11 mouse cellular contexts compared by ENCODE assay signal in the genomic region with DNA sequence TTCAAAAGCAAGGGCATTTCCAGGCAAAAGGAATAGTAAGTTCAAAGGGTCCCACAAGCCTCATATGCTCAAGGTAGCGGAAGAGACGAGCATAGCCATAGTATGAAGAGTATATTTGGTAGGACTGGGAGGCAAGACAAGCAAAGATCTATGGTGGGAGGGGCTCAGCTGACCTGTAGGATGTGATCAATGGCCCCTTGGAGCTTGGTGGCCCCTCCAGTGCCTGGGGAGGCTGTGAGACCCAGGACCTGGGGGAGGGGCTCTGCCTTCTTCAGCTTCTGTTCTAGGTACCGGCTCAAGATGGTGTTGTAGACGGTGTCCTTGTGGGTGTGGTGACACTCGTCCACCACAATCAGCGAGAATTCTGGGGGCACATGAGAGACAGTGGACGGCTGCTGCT. TPM values are rescaled to one million over a fixed set of nuclear protein-coding genes. Genes with fewer than 3 reads are reported as not detected.
DNase-seq lines count a peak whose midpoint lies in the region; ATAC-seq and TF ChIP-seq lines count a peak whose summit lies in the region.
"Had no signal": no experiment of that assay in that cellular context is flagged by ENCODE, and none has a peak within 500 bp of the region (broad histone marks: within the 10 kb centered on the region; RNA-seq: fewer than 3 reads in every experiment).

No protein-coding gene starts in this region.

- TF ChIP-seq CTCF in lung, embryonic 14.5 days (IDR thresholded peaks at IDR 0.05; ENCODE audit: low read depth): no peak

- H3K4me2 ChIP-seq in forebrain, embryonic 12.5 days: peak overlapping the region; percentile 29
- no peak overlapping the region for H3K4me2 ChIP-seq in forebrain, embryonic 15.5 days (replicated peaks)
- H3K4me2 ChIP-seq in lung, embryonic 14.5 days: peak overlapping the region; percentile 46
- H3K4me2 ChIP-seq in hindbrain, embryonic 15.5 days: peak overlapping the region; percentile 25; the same call in 1 of the 2 replicates

- H3K27me3 ChIP-seq in forebrain, embryonic 12.5 days: peaks cover 9% of the 10 kb centered on the region; the same call in 1 of the 2 replicates
- H3K27me3 ChIP-seq in forebrain, embryonic 15.5 days: no peaks in the 10 kb centered on the region
- no peaks in the 10 kb centered on the region for H3K27me3 ChIP-seq in lung, embryonic 14.5 days (ENCODE audit: insufficient read depth, low read length)
- 0 out of 2 replicates have a peak, but pooled peaks cover 5% of the 10 kb centered on the region for H3K27me3 ChIP-seq in hindbrain, embryonic 15.5 days

- peak; percentile 14; the same call in 1 of the 2 replicates for ATAC-seq in forebrain, embryonic 12.5 days (ENCODE audit: low FRiP score)
- ATAC-seq in forebrain, embryonic 15.5 days (replicated peaks): no peak
- ATAC-seq in lung, embryonic 14.5 days (ENCODE audit: insufficient read depth): peak; percentile 10; the same call in 1 of the 2 replicates
- no peak for ATAC-seq in hindbrain, embryonic 15.5 days (ENCODE audit: low FRiP score, low read depth)
- ATAC-seq in megakaryocyte-erythroid progenitor cell, adult 5-6 weeks (replicated peaks; ENCODE audit: low FRiP score, low TSS enrichment, poor library complexity, severe bottlenecking): peak; percentile 22
- ATAC-seq in cerebellum, adult (ENCODE audit: insufficient number of reproducible peaks, low FRiP score, low TSS enrichment): no peak

- H3K4me1 ChIP-seq in forebrain, embryonic 12.5 days: peaks cover 6% of the 10 kb centered on the region
- H3K4me1 ChIP-seq in forebrain, embryonic 15.5 days: peaks cover 9% of the 10 kb centered on the region; the same call in 1 of the 2 replicates
- 0 out of 2 replicates have a peak, but pooled peaks cover 2% of the 10 kb centered on the region for H3K4me1 ChIP-seq in lung, embryonic 14.5 days (ENCODE audit: insufficient read depth)
- H3K4me1 ChIP-seq in hindbrain, embryonic 15.5 days (replicated peaks): peaks cover 10% of the 10 kb centered on the region

- no peaks in the 10 kb centered on the region for H3K9me3 ChIP-seq in forebrain, embryonic 12.5 days
- no peaks in the 10 kb centered on the region for H3K9me3 ChIP-seq in forebrain, embryonic 15.5 days
- H3K9me3 ChIP-seq in lung, embryonic 14.5 days (ENCODE audit: low read depth, low read length): no peaks in the 10 kb centered on the region
- H3K9me3 ChIP-seq in hindbrain, embryonic 15.5 days: no peaks in the 10 kb centered on the region

- peaks cover 37% of the 10 kb centered on the region for H3K36me3 ChIP-seq in forebrain, embryonic 12.5 days (replicated peaks)
- H3K36me3 ChIP-seq in forebrain, embryonic 15.5 days: peaks cover 27% of the 10 kb centered on the region
- peaks cover 39% of the 10 kb centered on the region for H3K36me3 ChIP-seq in lung, embryonic 14.5 days (ENCODE audit: insufficient read depth)
- peaks cover 27% of the 10 kb centered on the region for H3K36me3 ChIP-seq in hindbrain, embryonic 15.5 days

- no peak overlapping the region for H3K27ac ChIP-seq in forebrain, embryonic 12.5 days
- H3K27ac ChIP-seq in forebrain, embryonic 15.5 days (replicated peaks): no peak overlapping the region
- H3K27ac ChIP-seq in lung, embryonic 14.5 days (ENCODE audit: low read depth): no peak overlapping the region
- no peak overlapping the region for H3K27ac ChIP-seq in hindbrain, embryonic 15.5 days (replicated peaks)

- DNase-seq in lung, embryonic 14.5 days: no peak
- no peak for DNase-seq in lung, postnatal 10 days
- no peak for DNase-seq in thymus, postnatal 10 days (ENCODE audit: low spot score in 2 of 2)

- no peak overlapping the region for H3K9ac ChIP-seq in forebrain, embryonic 12.5 days
- no peak overlapping the region for H3K9ac ChIP-seq in forebrain, embryonic 15.5 days (replicated peaks)
- no peak overlapping the region for H3K9ac ChIP-seq in lung, embryonic 14.5 days
- no peak overlapping the region; the same call in 1 of the 2 replicates for H3K9ac ChIP-seq in hindbrain, embryonic 15.5 days

- 53% methylated on average over 7 of the region's 7 CpGs for WGBS in forebrain, embryonic 12.5 days
- WGBS in forebrain, embryonic 15.5 days: 60% methylated on average over 7 of the region's 7 CpGs
- WGBS in lung, embryonic 14.5 days: 45% methylated on average over 7 of the region's 7 CpGs
- 46% methylated on average over 7 of the region's 7 CpGs for WGBS in hindbrain, embryonic 15.5 days

- H3K4me3 ChIP-seq in forebrain, embryonic 12.5 days (replicated peaks): no peak overlapping the region
- H3K4me3 ChIP-seq in forebrain, embryonic 15.5 days: no peak overlapping the region
- no peak overlapping the region; the same call in 1 of the 2 replicates for H3K4me3 ChIP-seq in lung, embryonic 14.5 days (ENCODE audit: low read depth, low read length)
- H3K4me3 ChIP-seq in hindbrain, embryonic 15.5 days: no peak overlapping the region

RNA-seq across cellular contexts. Expression of gene Dhx58, which starts 1.2 kb away (rescaled TPM):
- 2.1 and 2.6 TPM in 2 replicates for polyA plus RNA-seq in forebrain, embryonic 12.5 days (2016; fragmentation: Nextera tagmentation; extraction: Ambion mirVana)
- 1.4 and 2.4 TPM in 2 replicates for polyA plus RNA-seq in forebrain, embryonic 15.5 days (2015; fragmentation: Nextera tagmentation; extraction: Ambion mirVana)
- polyA plus RNA-seq in lung, embryonic 14.5 days (2014; fragmentation: Nextera tagmentation; extraction: Ambion mirVana): 3.1 and 3.3 TPM in 2 replicates
- polyA plus RNA-seq in hindbrain, embryonic 15.5 days (2015; fragmentation: Nextera tagmentation; extraction: Ambion mirVana): 3.0 and 3.1 TPM in 2 replicates
- total RNA-seq in megakaryocyte-erythroid progenitor cell, adult 5-6 weeks (2014; fragmentation: Nextera tagmentation): 14.2 and 16.4 TPM in 2 replicates
- 11.8 and 12.9 TPM in 2 replicates for total RNA-seq in megakaryocyte-erythroid progenitor cell, adult 5-6 weeks (2017)

RNA-seq across cellular contexts. Expression of gene Kat2a, which starts 9.4 kb away (rescaled TPM):
- 65.2 and 65.7 TPM in 2 replicates for polyA plus RNA-seq in forebrain, embryonic 12.5 days (2016; fragmentation: Nextera tagmentation; extraction: Ambion mirVana)
- 53.1 and 54.4 TPM in 2 replicates for polyA plus RNA-seq in forebrain, embryonic 15.5 days (2015; fragmentation: Nextera tagmentation; extraction: Ambion mirVana)
- polyA plus RNA-seq in lung, embryonic 14.5 days (2014; fragmentation: Nextera tagmentation; extraction: Ambion mirVana): 68.9 and 73.6 TPM in 2 replicates
- 67.2 and 74.0 TPM in 2 replicates for polyA plus RNA-seq in hindbrain, embryonic 15.5 days (2015; fragmentation: Nextera tagmentation; extraction: Ambion mirVana)
- total RNA-seq in megakaryocyte-erythroid progenitor cell, adult 5-6 weeks (2014; fragmentation: Nextera tagmentation): 60.8 and 61.6 TPM in 2 replicates
- total RNA-seq in megakaryocyte-erythroid progenitor cell, adult 5-6 weeks (2017): 15.2 and 30.5 TPM in 2 replicates

RNA-seq across cellular contexts. Expression of gene Zfp385c, which starts 10.7 kb away (rescaled TPM):
- 0.12 and 0.61 TPM in 2 replicates for polyA plus RNA-seq in forebrain, embryonic 12.5 days (2016; fragmentation: Nextera tagmentation; extraction: Ambion mirVana)
- polyA plus RNA-seq in forebrain, embryonic 15.5 days (2015; fragmentation: Nextera tagmentation; extraction: Ambion mirVana): 0.23 and 0.31 TPM in 2 replicates
- polyA plus RNA-seq in lung, embryonic 14.5 days (2014; fragmentation: Nextera tagmentation; extraction: Ambion mirVana): not detected in 2 replicates
- 0.82 and 0.94 TPM in 2 replicates for polyA plus RNA-seq in hindbrain, embryonic 15.5 days (2015; fragmentation: Nextera tagmentation; extraction: Ambion mirVana)
- total RNA-seq in megakaryocyte-erythroid progenitor cell, adult 5-6 weeks (2014; fragmentation: Nextera tagmentation): not detected in 2 replicates
- total RNA-seq in megakaryocyte-erythroid progenitor cell, adult 5-6 weeks (2017): not detected in 2 replicates
- total RNA-seq: neutrophil, adult 5-6 weeks had no signal

RNA-seq across cellular contexts. Expression of gene Hspb9, which starts 10.7 kb away (rescaled TPM):
- polyA plus RNA-seq in forebrain, embryonic 12.5 days (2016; fragmentation: Nextera tagmentation; extraction: Ambion mirVana): 0.52 TPM in 1 of 2 replicates, not detected in the other
- polyA plus RNA-seq in forebrain, embryonic 15.5 days (2015; fragmentation: Nextera tagmentation; extraction: Ambion mirVana): 0.24 and 0.41 TPM in 2 replicates
- polyA plus RNA-seq in lung, embryonic 14.5 days (2014; fragmentation: Nextera tagmentation; extraction: Ambion mirVana): 0.46 and 0.97 TPM in 2 replicates
- 0.25 and 0.35 TPM in 2 replicates for polyA plus RNA-seq in hindbrain, embryonic 15.5 days (2015; fragmentation: Nextera tagmentation; extraction: Ambion mirVana)
- not detected in 2 replicates for total RNA-seq in megakaryocyte-erythroid progenitor cell, adult 5-6 weeks (2014; fragmentation: Nextera tagmentation)
- total RNA-seq in megakaryocyte-erythroid progenitor cell, adult 5-6 weeks (2017): not detected in 2 replicates
- total RNA-seq: adrenal gland, postnatal 36 days; gastrocnemius, adult 8-10 months; neutrophil, adult 5-6 weeks had no signal

RNA-seq across cellular contexts. Expression of gene Rab5c, which starts 35.1 kb away (rescaled TPM):
- polyA plus RNA-seq in forebrain, embryonic 12.5 days (2016; fragmentation: Nextera tagmentation; extraction: Ambion mirVana): 18.2 and 25.2 TPM in 2 replicates
- 30.3 and 31.6 TPM in 2 replicates for polyA plus RNA-seq in forebrain, embryonic 15.5 days (2015; fragmentation: Nextera tagmentation; extraction: Ambion mirVana)
- polyA plus RNA-seq in lung, embryonic 14.5 days (2014; fragmentation: Nextera tagmentation; extraction: Ambion mirVana): 49.9 and 51.3 TPM in 2 replicates
- 42.0 and 42.4 TPM in 2 replicates for polyA plus RNA-seq in hindbrain, embryonic 15.5 days (2015; fragmentation: Nextera tagmentation; extraction: Ambion mirVana)
- total RNA-seq in megakaryocyte-erythroid progenitor cell, adult 5-6 weeks (2014; fragmentation: Nextera tagmentation): 77.5 and 147 TPM in 2 replicates
- total RNA-seq in megakaryocyte-erythroid progenitor cell, adult 5-6 weeks (2017): 81.5 and 95.4 TPM in 2 replicates

Comparison
In these comparisons a context has a peak if more than half of its experiments do, and no peak if none do; other contexts are left out.
1. ATAC-seq: peak in forebrain, embryonic 12.5 days (single experiment), lung, embryonic 14.5 days (single experiment) and megakaryocyte-erythroid progenitor cell, adult 5-6 weeks (single experiment); none in forebrain, embryonic 15.5 days (single experiment), hindbrain, embryonic 15.5 days (single experiment) and cerebellum, adult (single experiment).